Mouse (Mus musculus): ENCODE measurements at regions not wholly inside any gene's neighbourhood (a gene's known extent, or its start where the extent isn't known, plus 50 kb on each side); places are given as distances from the start of the nearest gene placed in this dataset.
"Not testable (repeated sequence)": the region's sequence is repeated elsewhere in the genome, so short reads cannot be mapped to it uniquely, and the experiment has no call there.

DNA sequence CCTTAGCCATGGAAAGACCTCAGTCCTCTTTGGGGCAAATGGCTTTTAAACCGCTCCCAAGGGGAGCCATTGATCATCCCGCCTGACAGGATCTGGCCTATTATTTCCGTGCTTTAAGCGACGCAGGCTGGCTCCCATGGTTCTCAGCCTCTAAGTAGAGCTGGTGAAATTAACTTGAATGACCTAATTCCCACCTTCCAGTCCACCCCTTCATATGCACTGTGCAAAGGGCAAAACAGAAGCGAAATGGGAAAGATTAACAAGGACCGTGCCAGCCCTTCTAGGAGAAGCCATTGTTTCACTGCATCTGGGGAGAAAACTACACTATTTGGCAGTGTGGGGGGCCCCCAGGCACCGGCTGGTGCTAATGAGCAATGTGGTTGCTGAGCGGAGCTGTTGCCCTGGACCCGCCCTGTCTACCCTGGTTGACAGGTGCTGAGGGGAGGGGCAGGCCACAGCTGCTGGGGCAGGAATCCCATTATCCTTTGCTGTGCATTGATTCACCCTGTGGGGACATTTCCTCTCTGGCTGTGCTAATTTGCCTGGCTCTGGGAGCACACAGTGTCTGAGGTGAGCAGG lies 378.3 kb upstream of the Id2 start:
- Histone ChIP-seq H3K4me3 (ENCODE audit: low read depth, low read length) (no peak overlapping the region), H3K9ac (replicated peaks; ENCODE audit: low read length, poor library complexity, severe bottlenecking) (no peak overlapping the region)
- TF ChIP-seq CTCF (IDR thresholded peaks at IDR 0.05): no peak

GRCm38 (mm10) chr12:25469181-25469580 lies 372.2 kb upstream of the Id2 start:
- ATAC-seq (ENCODE audit: low FRiP score) (no peak), DNase-seq (ENCODE audit: low spot score) (peak; percentile 70)
- Histone ChIP-seq H3K36me3 (ENCODE audit: insufficient read depth, low read length) (no peaks in the 10 kb centered on the region), H3K9ac (replicated peaks; ENCODE audit: low read length, poor library complexity, severe bottlenecking) (no peak overlapping the region), H3K27me3 (ENCODE audit: insufficient read depth, low read length) (no peaks in the 10 kb centered on the region), H3K27ac (ENCODE audit: low read depth, low read length) (no peak overlapping the region), H3K4me2 (ENCODE audit: low read depth, low read length, poor library complexity, severe bottlenecking) (no peak overlapping the region), H3K4me1 (ENCODE audit: insufficient read depth, low read length) (no peaks in the 10 kb centered on the region), H3K9me3 (ENCODE audit: low read length) (no peaks in the 10 kb centered on the region), H3K4me3 (ENCODE audit: low read depth, low read length) (no peak overlapping the region)
- 64% methylated on average over 10 of the region's 10 CpGs for WGBS
- no peak for TF ChIP-seq CTCF (IDR thresholded peaks at IDR 0.05)

More for the DNA sequence above, 378.3 kb upstream of the Id2 start:
- Histone ChIP-seq H3K27me3 (ENCODE audit: insufficient read depth, low read length) (no peaks in the 10 kb centered on the region), H3K4me1 (ENCODE audit: insufficient read depth, low read length) (peaks cover 3% of the 10 kb centered on the region; the same call in 1 of the 2 replicates), H3K36me3 (ENCODE audit: insufficient read depth, low read length) (no peaks in the 10 kb centered on the region), H3K27ac (ENCODE audit: low read depth, low read length) (peak overlapping the region; percentile 44), H3K4me2 (ENCODE audit: low read depth, low read length, poor library complexity, severe bottlenecking) (no peak overlapping the region), H3K9me3 (ENCODE audit: low read length) (no peaks in the 10 kb centered on the region)
- 0 out of 2 replicates have a peak, but pooled peaks have one; percentile 60 for ATAC-seq (ENCODE audit: low FRiP score)
- DNase-seq (ENCODE audit: low spot score): peak; percentile 68
- WGBS: 11% methylated on average over 10 of the region's 10 CpGs

DNA sequence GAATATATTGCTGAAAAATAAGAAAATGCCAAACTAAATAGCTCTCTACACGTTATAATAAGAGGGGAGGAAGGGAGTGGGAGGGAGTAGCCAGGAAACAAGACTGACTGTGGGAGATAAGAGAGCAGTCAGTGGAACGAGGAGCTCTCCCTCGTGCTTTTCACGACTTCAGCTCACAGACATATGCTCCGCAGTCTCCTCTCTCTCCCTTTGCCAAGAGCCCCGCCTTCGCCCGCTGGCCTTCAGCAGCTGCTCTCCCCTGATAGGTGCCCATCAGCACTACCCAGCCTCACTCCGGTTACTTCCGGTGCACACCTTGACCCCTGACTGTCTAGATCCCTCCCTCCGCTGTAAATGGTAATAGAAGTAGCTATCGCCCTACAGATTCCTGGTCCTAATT lies 370.8 kb upstream of the Id2 start:
- Histone ChIP-seq H3K4me1 (ENCODE audit: insufficient read depth, low read length) (no peaks in the 10 kb centered on the region), H3K27ac (ENCODE audit: low read depth, low read length) (no peak overlapping the region), H3K4me2 (ENCODE audit: low read depth, low read length, poor library complexity, severe bottlenecking) (no peak overlapping the region), H3K4me3 (ENCODE audit: low read depth, low read length) (no peak overlapping the region), H3K36me3 (ENCODE audit: insufficient read depth, low read length) (no peaks in the 10 kb centered on the region), H3K9me3 (ENCODE audit: low read length) (no peaks in the 10 kb centered on the region), H3K27me3 (ENCODE audit: insufficient read depth, low read length) (no peaks in the 10 kb centered on the region), H3K9ac (replicated peaks; ENCODE audit: low read length, poor library complexity, severe bottlenecking) (no peak overlapping the region)
- ATAC-seq (ENCODE audit: low FRiP score) (no peak), DNase-seq (ENCODE audit: low spot score) (peak; percentile 13)
- WGBS: 75% methylated on average over 12 of the region's 12 CpGs
- TF ChIP-seq CTCF (IDR thresholded peaks at IDR 0.05): no peak

DNA sequence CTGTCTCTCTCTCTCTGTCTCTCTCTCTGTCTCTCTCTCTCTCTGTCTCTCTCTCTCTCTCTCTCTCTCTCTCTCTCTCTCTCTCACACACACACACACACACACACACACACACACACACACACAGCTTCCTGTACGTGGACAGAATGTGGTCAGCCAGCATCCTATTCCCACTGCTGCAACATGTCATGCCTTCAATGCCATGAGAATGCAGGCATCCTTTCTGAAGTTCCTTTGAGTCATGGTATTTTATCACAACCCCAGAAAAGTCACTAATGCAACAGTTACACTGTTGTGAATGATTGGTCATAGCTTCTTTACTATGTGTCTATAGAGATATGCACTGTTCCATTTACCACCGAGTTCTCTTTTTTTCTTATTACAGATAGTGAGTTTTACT lies 365.8 kb upstream of the Id2 start:
- H3K4me2 ChIP-seq (ENCODE audit: low read depth, low read length, poor library complexity, severe bottlenecking); H3K9ac ChIP-seq (replicated peaks; ENCODE audit: low read length, poor library complexity, severe bottlenecking); ATAC-seq (ENCODE audit: low FRiP score); H3K9me3 ChIP-seq (ENCODE audit: low read length); H3K27ac ChIP-seq (ENCODE audit: low read depth, low read length); H3K4me3 ChIP-seq (ENCODE audit: low read depth, low read length); DNase-seq (ENCODE audit: low spot score); H3K27me3 ChIP-seq (ENCODE audit: insufficient read depth, low read length); H3K4me1 ChIP-seq (ENCODE audit: insufficient read depth, low read length); H3K36me3 ChIP-seq (ENCODE audit: insufficient read depth, low read length): not testable (repeated sequence)
- 76% methylated on average over 2 of the region's 2 CpGs for WGBS

DNA sequence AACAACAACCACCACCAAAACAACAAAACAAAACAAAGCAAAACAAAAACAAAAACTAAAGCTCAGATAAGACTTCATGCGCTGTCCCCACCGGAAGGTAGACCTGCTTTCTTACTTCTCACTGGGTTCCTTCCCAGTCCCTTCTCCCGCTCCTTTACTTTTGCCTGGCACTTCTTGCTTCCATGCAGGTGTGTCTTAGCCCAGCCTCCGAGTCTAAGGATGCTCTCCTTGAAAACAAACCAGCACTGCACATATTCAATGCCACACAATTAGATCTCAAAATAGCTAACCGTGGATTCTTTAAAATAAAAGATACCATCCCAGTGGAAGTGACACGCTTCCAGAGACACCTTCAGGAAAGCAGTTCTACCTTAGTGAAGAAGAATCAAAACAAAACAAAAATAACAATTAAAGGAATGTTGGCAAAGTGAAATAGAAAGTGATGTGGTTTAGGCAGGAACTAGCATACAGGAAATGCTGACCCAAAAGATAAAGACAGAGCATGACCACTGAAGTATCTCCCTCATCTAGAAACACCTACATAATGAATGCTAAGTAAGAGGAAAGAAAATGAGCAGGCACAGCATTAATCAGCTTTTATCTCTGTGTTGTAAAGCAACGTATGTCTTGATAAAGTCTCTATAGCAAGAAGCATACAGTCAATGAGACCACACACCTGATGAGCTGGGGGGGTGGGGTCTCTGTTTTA lies 358.5 kb upstream of the Id2 start:
- Histone ChIP-seq H3K9me3 (ENCODE audit: low read length) (no peaks in the 10 kb centered on the region), H3K4me3 (ENCODE audit: low read depth, low read length) (no peak overlapping the region), H3K27me3 (ENCODE audit: insufficient read depth, low read length) (no peaks in the 10 kb centered on the region), H3K9ac (replicated peaks; ENCODE audit: low read length, poor library complexity, severe bottlenecking) (no peak overlapping the region), H3K4me2 (ENCODE audit: low read depth, low read length, poor library complexity, severe bottlenecking) (no peak overlapping the region), H3K27ac (ENCODE audit: low read depth, low read length) (no peak overlapping the region), H3K4me1 (ENCODE audit: insufficient read depth, low read length) (peaks cover 3% of the 10 kb centered on the region; the same call in 1 of the 2 replicates), H3K36me3 (ENCODE audit: insufficient read depth, low read length) (no peaks in the 10 kb centered on the region)
- WGBS: 93% methylated on average over 7 of the region's 7 CpGs
- TF ChIP-seq CTCF (IDR thresholded peaks at IDR 0.05): no peak
- ATAC-seq (ENCODE audit: low FRiP score): no peak
- DNase-seq (ENCODE audit: low spot score): no peak

GRCm38 (mm10) chr12:25453356-25453755 lies 356.4 kb upstream of the Id2 start:
- Histone ChIP-seq H3K27ac (ENCODE audit: low read depth, low read length) (no peak overlapping the region), H3K9me3 (ENCODE audit: low read length) (no peaks in the 10 kb centered on the region), H3K4me3 (ENCODE audit: low read depth, low read length) (no peak overlapping the region), H3K9ac (replicated peaks; ENCODE audit: low read length, poor library complexity, severe bottlenecking) (no peak overlapping the region), H3K4me1 (ENCODE audit: insufficient read depth, low read length) (peaks cover 3% of the 10 kb centered on the region; the same call in 1 of the 2 replicates), H3K36me3 (ENCODE audit: insufficient read depth, low read length) (no peaks in the 10 kb centered on the region), H3K27me3 (ENCODE audit: insufficient read depth, low read length) (no peaks in the 10 kb centered on the region), H3K4me2 (ENCODE audit: low read depth, low read length, poor library complexity, severe bottlenecking) (no peak overlapping the region)
- DNase-seq (ENCODE audit: low spot score) (no peak), ATAC-seq (ENCODE audit: low FRiP score) (no peak)
- TF ChIP-seq CTCF (IDR thresholded peaks at IDR 0.05): no peak
- 43% methylated on average over 3 of the region's 3 CpGs for WGBS

All from midbrain, postnatal 0 days (tissue).